Mouse (Mus musculus) cerebellum, adult 2 months (tissue): Measurements from ENCODE around the gene Pef1. TPM values are rescaled to one million over a fixed set of nuclear protein-coding genes. Genes with fewer than 3 reads are reported as not detected.

ENCODE experiments used
- DNase-seq, 2 experiments: peaks; one replicate each; pipeline ENCODE4 v3.0.0; 2021
- H3K27ac ChIP-seq: fragments of 200-500 bp; 2 replicates; pipeline ENCODE4 v1.5.1; 2012; ENCODE audit warnings: low read length, control low read depth, inconsistent platforms; ENCODE audit not compliant: insufficient read depth
- H3K27me3 ChIP-seq: fragments of 200-500 bp; 2 replicates; pipeline ENCODE4 v1.6.1; 2012; ENCODE audit warnings: inconsistent platforms, mild to moderate bottlenecking, low read length, moderate library complexity; ENCODE audit not compliant: control insufficient read depth, insufficient read depth
- H3K4me1 ChIP-seq: fragments of 200-500 bp; 2 replicates; pipeline ENCODE4 v1.6.1; 2011; ENCODE audit warnings: low read length; ENCODE audit not compliant: control insufficient read depth, insufficient read depth
- H3K4me3 ChIP-seq: fragments of 200-500 bp; replicated peaks from 2 replicates; pipeline ENCODE3; 2011; ENCODE audit warnings: mild to moderate bottlenecking, low read depth, low read length, control low read depth; ENCODE audit not compliant: insufficient read depth
- CTCF ChIP-seq: fragments of 200-500 bp; IDR thresholded peaks from 2 replicates; pipeline ENCODE4 v1.5.1; 2011; ENCODE audit warnings: low read depth, mild to moderate bottlenecking, control low read depth, low read length, moderate library complexity, borderline replicate concordance; ENCODE audit not compliant: insufficient read depth
- POLR2A ChIP-seq: fragments of 200-500 bp; IDR thresholded peaks from 2 replicates; pipeline ENCODE4 v1.6.1; 2011; ENCODE audit warnings: low read length, control low read depth, borderline replicate concordance; ENCODE audit not compliant: insufficient read depth
- WGBS: fragments of 180-500 bp; shearing (Covaris S2); methylation state at CpG from one replicate; pipeline ENCODE4 v1.1.7; 2018; 5-methylcytosine and 5-hydroxymethylcytosine counted together
- polyA plus RNA-seq: library from polyadenylated mRNA; depleted of rRNA; stranded (reverse); fragments of >200 nt; gene quantifications from 2 replicates; pipeline ENCODE4 v1.2.3, GENCODE M21; 2012

The Pef1 gene
- polyA plus RNA-seq, 1 experiment = 89.3 TPM

- WGBS = 86% methylated on average over 7 of the region's 7 CpGs
- TF ChIP-seq CTCF (no peak), POLR2A (no peak)
These were observed 29.2 kb downstream of the Pef1 start for GRCm38 (mm10) chr4:130131448-130132105.

DNA sequence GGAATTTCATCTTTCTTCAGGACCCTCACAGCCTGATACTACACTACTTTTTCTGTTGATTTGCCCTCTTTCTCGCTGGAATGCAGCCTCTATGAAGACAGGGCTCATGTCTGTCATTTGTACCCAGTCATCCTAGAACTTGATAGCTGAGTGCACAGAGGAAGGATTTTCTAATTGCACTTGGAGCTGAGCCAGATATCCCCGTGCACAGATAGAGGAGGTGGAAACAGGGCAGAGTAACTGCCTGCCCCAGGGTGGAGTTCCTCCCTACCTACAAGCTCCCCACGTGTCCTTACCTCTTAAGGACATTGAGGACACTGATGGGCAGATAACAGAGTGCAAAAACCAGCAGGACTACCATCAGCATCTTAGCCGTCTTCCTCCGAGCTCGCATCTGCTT, 31.0 kb downstream of the Pef1 start:
- 65% methylated on average over 6 of the region's 6 CpGs for WGBS
- TF ChIP-seq CTCF = no peak
- no peak for TF ChIP-seq POLR2A
- Histone ChIP-seq H3K4me1 (no peaks in the 10 kb centered on the region), H3K27me3 (no peaks in the 10 kb centered on the region), H3K27ac (no peak overlapping the region), H3K4me3 (no peak overlapping the region)
- DNase-seq = no peak

More at GRCm38 (mm10) chr4:130131448-130132105, 29.2 kb downstream of the Pef1 start:
- DNase-seq = no peak
- Histone ChIP-seq H3K27ac (no peak overlapping the region), H3K27me3 (no peaks in the 10 kb centered on the region), H3K4me3 (no peak overlapping the region), H3K4me1 (peaks cover 3% of the 10 kb centered on the region; the same call in 1 of the 2 replicates)

- no peak overlapping the region for H3K27ac ChIP-seq
- peak; percentile 29 to 65 for DNase-seq
- peak; percentile 73 for TF ChIP-seq CTCF
- no peak for TF ChIP-seq POLR2A
- peak overlapping the region; percentile 48 for H3K4me3 ChIP-seq
- WGBS = 1% methylated on average over 56 of the region's 57 CpGs
- 0 out of 2 replicates have a peak, but pooled peaks cover 3% of the 10 kb centered on the region for H3K4me1 ChIP-seq
- no peaks in the 10 kb centered on the region; the same call in 1 of the 2 replicates for H3K27me3 ChIP-seq
These were observed 36.3 kb downstream of the Pef1 start for GRCm38 (mm10) chr4:130138441-130139213.

GRCm38 (mm10) chr4:130139214-130139492, 36.8 kb downstream of the Pef1 start, which contains the start of gene Hcrtr1:
Gene Hcrtr1, minus strand, starts transcription at chr4:130139359.
- H3K4me1 ChIP-seq = 0 out of 2 replicates have a peak, but pooled peaks cover 3% of the 10 kb centered on the region
- H3K4me3 ChIP-seq = peak within 1 kb of the TSS; percentile 48
- H3K27me3 ChIP-seq = no peaks in the 10 kb centered on the region; the same call in 1 of the 2 replicates
- TF ChIP-seq POLR2A (no peak), CTCF (no peak)
- H3K27ac ChIP-seq = no peak within 1 kb of the TSS
- 3% methylated on average over 14 of the region's 15 CpGs for WGBS
- DNase-seq = no peak

GRCm38 (mm10) chr4:130140992-130141402, 38.6 kb downstream of the Pef1 start:
- WGBS = 21% methylated on average over 9 of the region's 9 CpGs
- Histone ChIP-seq H3K4me1 (0 out of 2 replicates have a peak, but pooled peaks cover 3% of the 10 kb centered on the region), H3K27me3 (no peaks in the 10 kb centered on the region; the same call in 1 of the 2 replicates), H3K4me3 (no peak overlapping the region), H3K27ac (no peak overlapping the region)
- no peak for TF ChIP-seq POLR2A
- TF ChIP-seq CTCF = no peak
- no peak for DNase-seq

DNA sequence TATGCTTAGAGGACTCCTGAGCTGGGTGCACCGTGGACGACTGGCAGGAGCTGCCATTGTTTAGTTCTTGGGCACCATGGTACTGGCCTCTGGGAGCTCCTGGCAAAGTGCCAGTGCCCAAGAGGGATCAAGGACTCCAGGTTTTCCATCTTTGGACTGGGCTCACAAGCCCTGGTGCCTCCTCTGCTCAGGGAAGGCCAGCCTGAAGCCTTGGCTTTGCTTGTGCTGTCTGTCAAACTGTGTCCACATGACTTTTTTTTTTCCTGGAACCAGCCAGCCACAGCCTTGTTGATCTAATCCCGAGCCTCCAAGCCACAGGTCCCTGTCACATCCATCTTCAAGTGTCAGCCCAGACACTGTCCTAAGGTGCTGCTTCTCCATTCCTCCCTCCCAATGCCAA, 39.4 kb downstream of the Pef1 start:
- TF ChIP-seq CTCF = no peak
- TF ChIP-seq POLR2A = no peak
- H3K4me3 ChIP-seq = no peak overlapping the region
- H3K27me3 ChIP-seq = no peaks in the 10 kb centered on the region; the same call in 1 of the 2 replicates
- H3K4me1 ChIP-seq = 0 out of 2 replicates have a peak, but pooled peaks cover 3% of the 10 kb centered on the region
- WGBS = 39% methylated on average over 3 of the region's 3 CpGs
- H3K27ac ChIP-seq = no peak overlapping the region
- DNase-seq = no peak

GRCm38 (mm10) chr4:130148405-130148804, 46.0 kb downstream of the Pef1 start:
- peaks cover 2% of the 10 kb centered on the region; the same call in 1 of the 2 replicates for H3K27me3 ChIP-seq
- WGBS = 88% methylated on average over 10 of the region's 10 CpGs
- DNase-seq = no peak
- H3K4me3 ChIP-seq = no peak overlapping the region
- TF ChIP-seq CTCF = no peak
- TF ChIP-seq POLR2A = no peak
- no peaks in the 10 kb centered on the region for H3K4me1 ChIP-seq
- H3K27ac ChIP-seq = no peak overlapping the region

DNA sequence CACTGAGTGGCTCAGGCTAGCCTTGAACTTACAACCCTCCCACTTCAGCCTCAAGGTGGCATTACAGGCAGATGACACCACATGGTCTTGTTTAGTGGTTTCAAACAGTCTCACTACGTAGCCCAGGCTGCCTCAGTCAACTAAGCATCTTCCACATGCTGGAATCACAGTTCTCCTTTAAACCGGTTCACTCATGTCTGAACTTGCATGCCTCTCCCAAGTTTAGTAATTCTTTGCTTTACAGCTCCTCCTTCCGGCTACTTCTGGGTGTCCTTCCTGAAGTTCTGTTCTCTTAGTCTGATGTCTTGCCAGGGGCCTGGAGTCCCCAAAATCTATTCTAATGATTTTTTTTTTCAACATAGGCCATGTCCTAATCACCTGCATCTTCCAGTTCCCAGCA, 51.9 kb downstream of the Pef1 start:
- TF ChIP-seq POLR2A = no peak
- TF ChIP-seq CTCF = no peak
- WGBS = 80% methylated on average over 3 of the region's 3 CpGs

More for the DNA sequence above, 51.9 kb downstream of the Pef1 start:
- Histone ChIP-seq H3K4me1 (no peaks in the 10 kb centered on the region), H3K4me3 (no peak overlapping the region), H3K27ac (no peak overlapping the region), H3K27me3 (peaks cover 2% of the 10 kb centered on the region; the same call in 1 of the 2 replicates)
- no peak for DNase-seq
